Mouse (Mus musculus): Measurements from ENCODE around the gene Zfhx3. TPM values are rescaled to one million over a fixed set of nuclear protein-coding genes. Genes with fewer than 3 reads are reported as not detected.

The Zfhx3 gene
- polyA plus RNA-seq, 1 experiment from 2014 or later = 22.8 TPM

GRCm38 (mm10) chr8:108535121-108535876 lies 592.9 kb downstream of the Zfhx3 start:
- peak overlapping the region; percentile 64 for H3K4me2 ChIP-seq
- peaks cover 38% of the 10 kb centered on the region for H3K4me1 ChIP-seq
- H3K9me3 ChIP-seq (replicated peaks) = no peaks in the 10 kb centered on the region
- no peaks in the 10 kb centered on the region for H3K27me3 ChIP-seq (replicated peaks)
- H3K27ac ChIP-seq (replicated peaks) = peak overlapping the region; percentile 83
- no peaks in the 10 kb centered on the region for H3K36me3 ChIP-seq
- 46% methylated on average over 16 of the region's 16 CpGs for WGBS
- ATAC-seq (ENCODE audit: low FRiP score) = 0 out of 2 replicates have a peak, but pooled peaks have one; percentile 42
- no peak overlapping the region for H3K9ac ChIP-seq (replicated peaks)
- H3K4me3 ChIP-seq (replicated peaks) = peak overlapping the region; percentile 39

- ATAC-seq (ENCODE audit: low FRiP score) = no peak
- Histone ChIP-seq H3K4me1 (peaks cover 38% of the 10 kb centered on the region), H3K27ac (replicated peaks) (peak overlapping the region; percentile 83), H3K4me3 (replicated peaks) (peak overlapping the region; percentile 39), H3K27me3 (replicated peaks) (no peaks in the 10 kb centered on the region), H3K36me3 (no peaks in the 10 kb centered on the region), H3K9me3 (replicated peaks) (no peaks in the 10 kb centered on the region), H3K9ac (replicated peaks) (peak overlapping the region; percentile 43), H3K4me2 (peak overlapping the region; percentile 64)
- 49% methylated on average over 7 of the region's 7 CpGs for WGBS
Observed at GRCm38 (mm10) chr8:108536186-108536585, 593.7 kb downstream of the Zfhx3 start.

DNA sequence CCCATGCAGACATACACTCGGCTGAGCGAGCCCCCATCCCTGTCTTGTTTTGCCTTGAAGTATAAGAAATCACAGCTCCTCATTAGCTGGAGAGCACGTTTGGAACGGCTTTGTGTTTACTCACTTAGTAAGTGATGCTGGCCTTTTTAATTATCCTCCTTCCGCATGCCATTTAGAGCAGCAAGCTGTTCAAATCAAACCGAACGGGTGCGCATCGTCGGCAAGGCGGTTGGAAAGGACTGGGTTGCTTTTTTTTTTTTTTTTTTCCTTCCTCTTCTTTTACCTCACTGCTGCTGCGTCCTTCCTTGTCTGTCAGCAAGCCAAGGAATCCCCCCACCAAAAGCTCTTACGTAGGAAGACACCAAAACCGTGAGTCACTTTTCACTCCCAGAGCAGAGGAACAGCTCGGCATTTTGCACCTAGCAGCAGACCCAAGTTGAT lies 594.5 kb downstream of the Zfhx3 start:
- peak overlapping the region; percentile 83 for H3K27ac ChIP-seq (replicated peaks)
- no peak for ATAC-seq (ENCODE audit: low FRiP score)
- H3K4me2 ChIP-seq = peak overlapping the region; percentile 64
- 25% methylated on average over 15 of the region's 15 CpGs for WGBS
- no peaks in the 10 kb centered on the region for H3K36me3 ChIP-seq
- H3K4me3 ChIP-seq (replicated peaks) = peak overlapping the region; percentile 39
- H3K9me3 ChIP-seq (replicated peaks) = no peaks in the 10 kb centered on the region
- peaks cover 38% of the 10 kb centered on the region for H3K4me1 ChIP-seq
- peak overlapping the region; percentile 43 for H3K9ac ChIP-seq (replicated peaks)
- H3K27me3 ChIP-seq (replicated peaks) = no peaks in the 10 kb centered on the region

GRCm38 (mm10) chr8:108537686-108538551 lies 595.5 kb downstream of the Zfhx3 start:
- Histone ChIP-seq H3K36me3 (no peaks in the 10 kb centered on the region), H3K9me3 (replicated peaks) (no peaks in the 10 kb centered on the region), H3K27ac (replicated peaks) (peak overlapping the region; percentile 83), H3K4me1 (peaks cover 38% of the 10 kb centered on the region), H3K27me3 (replicated peaks) (no peaks in the 10 kb centered on the region), H3K9ac (replicated peaks) (peak overlapping the region; percentile 43), H3K4me3 (replicated peaks) (peak overlapping the region; percentile 39), H3K4me2 (peak overlapping the region; percentile 64)
- WGBS = 45% methylated on average over 25 of the region's 25 CpGs
- ATAC-seq (ENCODE audit: low FRiP score) = peak; percentile 66; the same call in 1 of the 2 replicates

DNA sequence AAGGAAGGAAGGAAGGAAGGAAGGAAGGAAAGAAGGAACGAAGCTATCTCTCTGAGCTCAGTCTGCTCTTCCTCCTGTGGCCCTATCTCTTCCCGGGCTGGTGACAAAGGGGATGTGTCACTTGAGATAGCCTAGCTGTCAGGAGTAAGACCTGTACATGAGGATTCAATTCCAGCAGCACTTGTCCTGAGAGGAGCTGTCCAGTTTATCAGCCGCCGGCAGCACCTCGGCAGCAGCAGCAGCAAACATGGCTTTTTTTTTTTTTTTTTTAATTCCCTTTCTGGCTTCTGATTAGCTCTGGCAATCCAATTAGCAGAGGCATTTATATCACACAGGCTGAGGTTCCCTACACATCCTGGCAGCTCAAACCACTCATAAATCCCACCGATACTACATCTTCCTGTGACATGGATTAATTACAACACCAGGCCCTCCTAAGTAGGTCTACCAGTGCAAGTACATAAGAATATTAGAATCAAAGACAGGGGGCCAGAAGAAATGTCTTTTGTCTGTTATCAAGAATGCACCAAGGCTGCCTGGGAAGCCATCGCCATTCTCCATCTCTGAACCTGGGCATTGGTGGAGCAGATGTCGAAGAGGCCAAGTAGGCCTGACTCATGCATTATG lies 596.6 kb downstream of the Zfhx3 start:
- Histone ChIP-seq H3K27ac (replicated peaks) (peak overlapping the region; percentile 43; the same call in 1 of the 2 replicates), H3K9ac (replicated peaks) (no peak overlapping the region)
- 49% methylated on average over 8 of the region's 8 CpGs for WGBS

DNA sequence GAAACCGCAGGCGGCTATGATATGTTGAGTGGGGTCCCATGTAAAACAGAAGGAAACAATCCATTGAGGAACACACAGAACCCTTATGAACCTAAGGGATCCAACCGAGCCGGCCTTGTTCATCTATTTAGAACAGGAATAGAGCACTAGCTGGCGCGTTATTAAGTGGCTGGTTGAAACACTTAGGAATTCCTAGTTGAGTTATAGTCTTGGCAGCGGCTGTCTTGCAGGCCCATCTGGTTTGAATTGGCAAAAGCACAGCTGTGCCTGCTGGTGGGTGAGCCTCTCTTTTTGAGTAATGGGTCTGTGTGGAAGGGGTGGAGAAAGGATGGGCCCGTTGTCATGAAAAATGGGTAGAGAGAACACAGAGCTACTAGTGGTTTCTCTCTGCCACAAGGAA lies 610.1 kb downstream of the Zfhx3 start:
- H3K27me3 ChIP-seq (replicated peaks) = no peaks in the 10 kb centered on the region
- no peak overlapping the region for H3K9ac ChIP-seq (replicated peaks)
- peak overlapping the region; percentile 11; the same call in 1 of the 2 replicates for H3K27ac ChIP-seq (replicated peaks)
- H3K36me3 ChIP-seq = no peaks in the 10 kb centered on the region
- WGBS = 35% methylated on average over 8 of the region's 8 CpGs
- peaks cover 13% of the 10 kb centered on the region for H3K4me1 ChIP-seq
- ATAC-seq (ENCODE audit: low FRiP score) = no peak
- H3K4me2 ChIP-seq = no peak overlapping the region
- H3K4me3 ChIP-seq (replicated peaks) = no peak overlapping the region
- no peaks in the 10 kb centered on the region for H3K9me3 ChIP-seq (replicated peaks)

More for the DNA sequence above, 596.6 kb downstream of the Zfhx3 start:
- no peak for ATAC-seq (ENCODE audit: low FRiP score)
- Histone ChIP-seq H3K4me1 (peaks cover 38% of the 10 kb centered on the region), H3K9me3 (replicated peaks) (no peaks in the 10 kb centered on the region), H3K36me3 (no peaks in the 10 kb centered on the region), H3K27me3 (replicated peaks) (no peaks in the 10 kb centered on the region), H3K4me3 (replicated peaks) (no peak overlapping the region), H3K4me2 (peak overlapping the region; percentile 64)

- Histone ChIP-seq H3K27me3 (replicated peaks) (no peaks in the 10 kb centered on the region), H3K4me1 (peaks cover 13% of the 10 kb centered on the region), H3K9me3 (replicated peaks) (no peaks in the 10 kb centered on the region), H3K4me3 (replicated peaks) (no peak overlapping the region), H3K36me3 (no peaks in the 10 kb centered on the region), H3K27ac (replicated peaks) (no peak overlapping the region), H3K9ac (replicated peaks) (no peak overlapping the region), H3K4me2 (no peak overlapping the region)
- ATAC-seq (ENCODE audit: low FRiP score) = no peak
- 55% methylated on average over 11 of the region's 11 CpGs for WGBS
Observed at GRCm38 (mm10) chr8:108553808-108554577, 611.5 kb downstream of the Zfhx3 start.

- Histone ChIP-seq H3K36me3 (no peaks in the 10 kb centered on the region), H3K27me3 (replicated peaks) (no peaks in the 10 kb centered on the region), H3K4me2 (no peak overlapping the region), H3K9ac (replicated peaks) (no peak overlapping the region), H3K4me1 (peaks cover 13% of the 10 kb centered on the region), H3K27ac (replicated peaks) (no peak overlapping the region), H3K9me3 (replicated peaks) (no peaks in the 10 kb centered on the region), H3K4me3 (replicated peaks) (no peak overlapping the region)
- WGBS = 87% methylated on average over 12 of the region's 12 CpGs
- ATAC-seq (ENCODE audit: low FRiP score) = no peak
Observed at GRCm38 (mm10) chr8:108554578-108555245, 612.3 kb downstream of the Zfhx3 start.

DNA sequence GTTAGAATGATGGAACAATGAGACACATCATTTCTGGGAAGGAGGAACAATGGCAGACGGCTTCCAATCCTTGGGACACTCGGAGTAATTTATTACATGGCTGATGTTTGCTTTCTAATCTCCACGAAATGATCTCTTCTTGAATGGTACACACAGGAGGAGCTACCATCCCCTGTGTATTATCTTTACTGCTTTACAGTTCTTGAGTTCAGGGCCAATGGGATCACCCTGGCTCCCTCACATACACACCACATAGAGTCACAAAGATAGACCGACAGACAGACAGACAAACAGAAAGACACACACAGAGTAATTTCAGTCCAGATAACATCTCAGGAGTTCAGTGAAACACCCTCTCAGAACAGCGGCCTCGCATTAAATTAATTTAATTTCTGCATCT lies 621.0 kb downstream of the Zfhx3 start:
- Histone ChIP-seq H3K4me2 (no peak overlapping the region), H3K4me1 (no peaks in the 10 kb centered on the region), H3K4me3 (replicated peaks) (no peak overlapping the region), H3K27me3 (replicated peaks) (no peaks in the 10 kb centered on the region), H3K36me3 (no peaks in the 10 kb centered on the region), H3K27ac (replicated peaks) (no peak overlapping the region), H3K9ac (replicated peaks) (no peak overlapping the region), H3K9me3 (replicated peaks) (no peaks in the 10 kb centered on the region)
- ATAC-seq (ENCODE audit: low FRiP score) = no peak
- WGBS = 41% methylated on average over 6 of the region's 6 CpGs

- Histone ChIP-seq H3K9ac (replicated peaks) (no peak overlapping the region), H3K36me3 (no peaks in the 10 kb centered on the region), H3K27me3 (replicated peaks) (no peaks in the 10 kb centered on the region), H3K4me2 (no peak overlapping the region), H3K27ac (replicated peaks) (no peak overlapping the region), H3K4me3 (replicated peaks) (no peak overlapping the region), H3K4me1 (no peaks in the 10 kb centered on the region), H3K9me3 (replicated peaks) (no peaks in the 10 kb centered on the region)
- no peak for ATAC-seq (ENCODE audit: low FRiP score)
- 43% methylated on average over 7 of the region's 7 CpGs for WGBS
Observed at GRCm38 (mm10) chr8:108563934-108564564, 621.6 kb downstream of the Zfhx3 start.
